ENCODE assay signal across 9 mouse cellular contexts in genomic region chr16:97169901-97170512, GRCm38 (mm10). TPM values are rescaled to one million over a fixed set of nuclear protein-coding genes. Genes with fewer than 3 reads are reported as not detected.
A peak's percentile ranks its signal among the peaks of the same experiment; 100 is the strongest.
DNase-seq lines count a peak whose midpoint lies in the region; ATAC-seq lines count a peak whose summit lies in the region.
"Had no signal": no experiment of that assay in that cellular context is flagged by ENCODE, and none has a peak within 500 bp of the region (broad histone marks: within the 10 kb centered on the region; RNA-seq: fewer than 3 reads in every experiment).

No protein-coding gene starts in this region.

- no peak for DNase-seq in heart, adult 8-10 months (ENCODE audit: low spot score)
- DNase-seq in ZHBTc4 (ENCODE audit: low read depth, low spot score) = peak; percentile 46
- peak; percentile 48 for DNase-seq in right cerebral cortex, postnatal 4 days
- DNase-seq in urinary bladder, adult 18-20 months (ENCODE audit: low spot score in 2 of 2) = no peak
- no peak for DNase-seq in natural killer cell, adult 2 months (ENCODE audit: low spot score in 2 of 2)

- no peaks in the 10 kb centered on the region for H3K9me3 ChIP-seq in heart, embryonic 16.5 days (replicated peaks; ENCODE audit: control insufficient read depth, low read length)
- no peaks in the 10 kb centered on the region for H3K9me3 ChIP-seq in forebrain, embryonic 16.5 days (ENCODE audit: control insufficient read depth, low read length)
- no peaks in the 10 kb centered on the region for H3K9me3 ChIP-seq in limb, embryonic 13.5 days

- peaks cover 7% of the 10 kb centered on the region for H3K4me1 ChIP-seq in heart, embryonic 16.5 days (ENCODE audit: control insufficient read depth, insufficient read depth, low read length)
- H3K4me1 ChIP-seq in forebrain, embryonic 16.5 days (replicated peaks; ENCODE audit: control insufficient read depth, insufficient read depth, low read length) = peaks cover 31% of the 10 kb centered on the region
- H3K4me1 ChIP-seq in limb, embryonic 13.5 days = peaks cover 9% of the 10 kb centered on the region

- no peak overlapping the region for H3K9ac ChIP-seq in heart, embryonic 16.5 days (ENCODE audit: low read length)
- H3K9ac ChIP-seq in forebrain, embryonic 16.5 days (replicated peaks; ENCODE audit: low read depth, low read length) = peak overlapping the region; percentile 88
- peak overlapping the region; percentile 62 for H3K9ac ChIP-seq in limb, embryonic 13.5 days

- H3K36me3 ChIP-seq in heart, embryonic 16.5 days (ENCODE audit: control insufficient read depth, insufficient read depth) = no peaks in the 10 kb centered on the region
- no peaks in the 10 kb centered on the region for H3K36me3 ChIP-seq in forebrain, embryonic 16.5 days (ENCODE audit: control insufficient read depth, insufficient read depth)
- H3K36me3 ChIP-seq in limb, embryonic 13.5 days = no peaks in the 10 kb centered on the region

- H3K27me3 ChIP-seq in heart, embryonic 16.5 days (ENCODE audit: control insufficient read depth, insufficient read depth, low read length) = peaks cover 58% of the 10 kb centered on the region
- 0 out of 2 replicates have a peak, but pooled peaks cover 3% of the 10 kb centered on the region for H3K27me3 ChIP-seq in forebrain, embryonic 16.5 days (replicated peaks; ENCODE audit: control insufficient read depth, insufficient read depth, low read length)
- peaks cover 92% of the 10 kb centered on the region for H3K27me3 ChIP-seq in limb, embryonic 13.5 days

- ATAC-seq in heart, embryonic 16.5 days (replicated peaks; ENCODE audit: extremely low read depth, insufficient read depth, low FRiP score) = no peak
- ATAC-seq in forebrain, embryonic 16.5 days = peak; percentile 41
- 0 out of 2 replicates have a peak, but pooled peaks have one; percentile 20 for ATAC-seq in limb, embryonic 13.5 days (ENCODE audit: low FRiP score, low read depth)

- no peak overlapping the region for H3K27ac ChIP-seq in heart, embryonic 16.5 days (ENCODE audit: low read length)
- H3K27ac ChIP-seq in forebrain, embryonic 16.5 days (ENCODE audit: low read length) = peak overlapping the region; percentile 87
- no peak overlapping the region for H3K27ac ChIP-seq in limb, embryonic 13.5 days

- peak overlapping the region; percentile 57 for H3K4me3 ChIP-seq in heart, embryonic 16.5 days (ENCODE audit: low read length)
- H3K4me3 ChIP-seq in forebrain, embryonic 16.5 days (replicated peaks; ENCODE audit: low read length) = peak overlapping the region; percentile 66
- H3K4me3 ChIP-seq in limb, embryonic 13.5 days = peak overlapping the region; percentile 57

- 1% methylated on average over 38 of the region's 51 CpGs for WGBS in heart, embryonic 16.5 days
- WGBS in forebrain, embryonic 16.5 days = under 1% methylated on average over 44 of the region's 51 CpGs
- WGBS in limb, embryonic 13.5 days = 1% methylated on average over 49 of the region's 51 CpGs

- H3K4me2 ChIP-seq in heart, embryonic 16.5 days (ENCODE audit: low read depth, low read length) = peak overlapping the region; percentile 87
- H3K4me2 ChIP-seq in forebrain, embryonic 16.5 days (ENCODE audit: low read length) = peak overlapping the region; percentile 73
- peak overlapping the region; percentile 99 for H3K4me2 ChIP-seq in limb, embryonic 13.5 days (replicated peaks)

RNA-seq across cellular contexts. Expression of gene Dscam, which starts 0.5 kb away (rescaled TPM):
- polyA plus RNA-seq in heart, embryonic 16.5 days (2015; fragmentation: Nextera tagmentation; extraction: Ambion mirVana) = 0.07 TPM in 1 of 2 replicates, not detected in the other
- total RNA-seq in heart, adult 8-10 months (2022) = not detected
- polyA plus RNA-seq in forebrain, embryonic 16.5 days (2015; fragmentation: Nextera tagmentation; extraction: Ambion mirVana) = 7.1 and 8.5 TPM in 2 replicates
- 0.08 and 0.13 TPM in 2 replicates for polyA plus RNA-seq in limb, embryonic 13.5 days (2015; fragmentation: Nextera tagmentation; extraction: Ambion mirVana)
- total RNA-seq: liver, adult 2 months had no signal
- polyA plus RNA-seq: liver, adult 2 months had no signal

Comparison
In these comparisons a context has a peak if more than half of its experiments do, and no peak if none do; other contexts are left out.
1. DNase-seq: peak in ZHBTc4 (single experiment) and right cerebral cortex, postnatal 4 days (single experiment); none in heart, adult 8-10 months (single experiment), urinary bladder, adult 18-20 months (0 of 2) and natural killer cell, adult 2 months (0 of 2).
2. Peak in every context shown above with its lines, with median percentiles within 50 percentile points of each other: H3K4me2 ChIP-seq and H3K4me3 ChIP-seq.